Mouse (Mus musculus): Measurements from ENCODE around the gene 2310022A10Rik. TPM values are rescaled to one million over a fixed set of nuclear protein-coding genes. Genes with fewer than 3 reads are reported as not detected.

Gene 2310022A10Rik
- total RNA-seq, 2 experiments from 2014 or later = 6.6 to 18.4 TPM

GRCm38 (mm10) chr7:27587741-27588140 lies 34.7 kb downstream of the 2310022A10Rik start:
- ATAC-seq (replicated peaks; ENCODE audit: poor library complexity, severe bottlenecking) = no peak

DNA sequence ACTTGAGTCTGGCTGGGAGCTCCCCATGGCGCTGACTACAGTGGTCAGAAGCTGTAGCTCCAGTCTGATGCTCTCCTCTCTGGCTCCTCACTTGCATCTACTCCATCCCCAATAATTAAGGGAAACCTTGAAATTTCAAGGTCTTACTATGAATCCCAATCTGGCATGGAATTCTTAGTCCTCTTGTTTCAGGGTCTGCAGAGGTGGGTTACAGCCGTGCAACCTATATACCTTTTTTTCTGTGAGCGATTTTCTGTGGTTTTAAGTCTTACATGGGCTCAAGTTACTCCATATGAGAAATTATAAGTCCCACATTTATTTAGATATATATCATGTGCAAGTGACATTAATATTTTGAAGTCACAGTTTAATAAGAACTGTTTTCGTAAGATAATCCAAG lies 37.1 kb downstream of the 2310022A10Rik start:
- no peak for ATAC-seq (replicated peaks; ENCODE audit: poor library complexity, severe bottlenecking)

DNA sequence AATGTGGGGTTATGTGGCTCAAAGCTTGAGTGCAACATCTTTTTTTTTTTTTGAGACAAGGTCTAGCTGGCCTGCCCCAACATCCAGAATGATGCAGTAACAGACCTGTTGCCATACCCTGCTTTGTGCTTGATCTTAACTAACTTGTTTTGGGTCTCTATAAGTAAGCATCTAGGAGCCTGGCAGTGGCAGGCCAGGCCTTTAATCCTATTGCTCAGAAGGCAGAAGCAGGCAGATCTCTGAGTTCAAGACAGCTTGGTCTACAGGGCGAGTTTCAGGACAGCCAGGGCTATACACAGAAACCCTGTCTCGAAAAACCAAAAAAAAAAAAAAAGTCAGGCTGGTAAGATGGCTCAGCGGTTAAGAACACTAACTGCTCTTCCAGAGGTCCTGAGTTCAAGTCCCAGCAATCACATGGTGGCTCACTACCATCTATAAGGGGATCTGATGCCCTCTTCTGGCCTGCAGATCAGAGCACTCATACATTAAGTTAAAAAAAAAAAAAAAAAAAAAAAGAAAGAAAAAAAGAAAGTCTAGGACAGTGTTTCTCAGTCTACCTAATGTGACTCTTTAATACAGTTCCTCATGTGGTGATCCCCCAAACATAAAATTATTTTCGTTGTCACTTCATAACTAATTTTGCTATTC lies 37.7 kb downstream of the 2310022A10Rik start:
- ATAC-seq (replicated peaks; ENCODE audit: poor library complexity, severe bottlenecking) = no peak

DNA sequence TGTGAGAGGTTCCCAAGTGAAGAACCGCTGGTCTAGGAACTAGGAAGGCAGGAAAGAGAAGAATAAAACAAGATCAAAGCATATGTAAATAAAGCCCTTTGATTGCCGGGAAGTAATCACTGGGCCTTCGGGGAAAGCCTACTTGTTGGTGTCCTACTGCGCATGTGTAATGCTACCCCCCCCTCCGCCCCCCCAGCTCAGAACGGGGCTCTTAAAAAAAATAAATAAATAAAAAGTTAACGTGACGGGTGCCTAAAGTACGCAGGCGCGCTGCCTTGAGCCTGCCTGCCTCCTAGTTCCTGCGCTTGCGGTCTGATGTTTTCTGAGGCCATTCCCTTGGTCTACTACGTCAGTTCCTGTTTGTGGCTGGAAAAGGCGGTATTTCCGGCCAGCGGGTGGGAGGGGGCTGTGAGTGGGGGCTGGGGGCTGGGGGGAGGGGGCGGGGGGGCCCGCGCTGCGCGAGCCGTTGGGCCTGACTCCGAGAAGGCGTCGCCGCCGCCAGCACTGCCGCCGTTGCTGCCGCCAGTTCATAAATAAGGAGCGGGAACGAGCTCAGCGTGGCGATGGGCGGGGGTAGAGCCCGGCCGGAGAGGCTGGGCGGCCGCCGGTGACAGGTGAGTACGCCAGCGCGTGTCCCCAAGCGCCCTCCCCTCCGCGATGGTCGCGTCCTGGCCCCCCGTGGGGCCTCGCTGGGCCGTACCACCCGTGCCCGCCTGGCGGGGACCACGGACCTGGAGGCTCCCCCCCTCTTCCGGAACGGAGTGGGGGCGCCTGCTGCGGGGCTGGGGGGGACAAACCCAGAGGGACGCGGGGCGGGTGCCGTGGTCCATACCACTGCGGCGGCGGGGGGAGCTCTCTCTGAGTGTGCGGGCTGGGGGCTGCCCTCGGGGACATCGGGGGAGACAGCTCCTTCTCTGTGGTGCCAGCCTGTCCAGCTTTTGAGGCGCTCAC lies 38.5 kb downstream of the 2310022A10Rik start, which contains the start of gene Akt2:
Gene Akt2 (plus strand): TSS at position 287 of the 951 bp plus-strand sequence.
- ATAC-seq (replicated peaks; ENCODE audit: poor library complexity, severe bottlenecking) = peak; percentile 81

- peak; percentile 28 for ATAC-seq (replicated peaks; ENCODE audit: poor library complexity, severe bottlenecking)
These were observed 39.3 kb downstream of the 2310022A10Rik start for GRCm38 (mm10) chr7:27592217-27592929.

- no peak for ATAC-seq (replicated peaks; ENCODE audit: poor library complexity, severe bottlenecking)
These were observed 40.1 kb downstream of the 2310022A10Rik start for GRCm38 (mm10) chr7:27592934-27593645.

- ATAC-seq (replicated peaks; ENCODE audit: poor library complexity, severe bottlenecking) = no peak
These were observed 43.8 kb downstream of the 2310022A10Rik start for GRCm38 (mm10) chr7:27596586-27597503.

DNA sequence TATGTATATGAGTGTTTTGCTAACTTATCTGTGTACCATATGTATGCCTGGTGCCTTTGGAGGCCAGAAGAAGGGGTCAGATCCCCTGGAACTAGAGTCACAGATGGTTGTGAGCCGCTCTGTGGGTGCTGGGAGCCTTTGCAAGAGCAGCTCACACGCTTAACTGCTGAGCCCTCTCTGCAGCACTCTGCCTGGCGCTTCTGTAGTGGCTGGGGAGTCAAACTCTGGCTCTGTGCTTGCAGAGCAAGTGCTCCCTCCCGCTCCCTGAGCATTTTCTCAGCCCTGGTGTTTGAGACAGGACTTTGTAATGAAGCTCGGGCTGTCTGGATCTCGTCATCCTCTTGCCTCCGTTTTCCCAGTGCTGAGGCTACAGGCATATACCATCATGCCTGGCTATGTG lies 45.0 kb downstream of the 2310022A10Rik start:
- ATAC-seq (replicated peaks; ENCODE audit: poor library complexity, severe bottlenecking) = no peak

DNA sequence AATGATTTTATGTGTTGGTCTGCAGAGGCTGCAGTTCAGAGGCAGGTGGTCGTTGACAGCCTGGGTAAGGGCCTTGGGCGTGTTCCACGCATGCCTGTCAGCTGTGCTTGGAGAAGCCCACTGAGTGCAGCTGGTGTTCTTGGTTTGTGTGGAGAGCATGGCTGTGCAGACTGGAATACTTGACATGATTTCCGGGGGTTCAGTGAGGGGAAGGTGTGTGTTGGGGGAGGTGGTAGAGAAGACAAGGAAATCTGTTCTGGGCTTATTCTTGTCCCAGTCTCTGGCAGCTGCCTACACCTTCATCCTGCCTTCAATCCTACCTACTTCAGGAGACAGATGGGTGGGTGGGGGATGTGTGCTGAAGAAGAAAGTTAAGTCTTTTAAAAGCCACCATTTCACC lies 48.6 kb downstream of the 2310022A10Rik start:
- ATAC-seq (replicated peaks; ENCODE audit: poor library complexity, severe bottlenecking) = no peak

DNA sequence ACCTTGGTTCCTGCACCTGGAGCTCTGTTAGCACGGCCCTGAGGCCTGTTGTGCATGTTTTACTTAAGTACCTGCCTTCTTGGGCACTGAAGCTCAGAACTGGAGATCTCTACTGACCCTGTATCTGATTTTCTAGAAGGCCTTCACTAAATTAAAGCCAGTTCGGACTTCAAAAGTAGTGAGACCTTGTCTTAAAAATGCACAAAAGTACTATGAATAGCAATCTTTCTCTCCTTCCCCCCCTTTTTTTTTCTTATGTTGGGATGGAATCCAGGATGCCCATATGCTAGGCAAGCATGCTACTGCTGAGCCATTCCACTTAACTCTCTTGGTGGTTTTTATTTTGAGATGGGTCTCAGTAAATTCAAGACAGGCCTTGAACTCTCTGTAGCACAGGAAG lies 49.1 kb downstream of the 2310022A10Rik start:
- no peak for ATAC-seq (replicated peaks; ENCODE audit: poor library complexity, severe bottlenecking)

GRCm38 (mm10) chr7:27602835-27603234 lies 49.8 kb downstream of the 2310022A10Rik start:
- ATAC-seq (replicated peaks; ENCODE audit: poor library complexity, severe bottlenecking) = peak; percentile 34

- ATAC-seq (replicated peaks; ENCODE audit: poor library complexity, severe bottlenecking) = 0 out of 2 replicates have a peak, but pooled peaks have one; percentile 3
These were observed 51.8 kb downstream of the 2310022A10Rik start for GRCm38 (mm10) chr7:27604661-27605348.

DNA sequence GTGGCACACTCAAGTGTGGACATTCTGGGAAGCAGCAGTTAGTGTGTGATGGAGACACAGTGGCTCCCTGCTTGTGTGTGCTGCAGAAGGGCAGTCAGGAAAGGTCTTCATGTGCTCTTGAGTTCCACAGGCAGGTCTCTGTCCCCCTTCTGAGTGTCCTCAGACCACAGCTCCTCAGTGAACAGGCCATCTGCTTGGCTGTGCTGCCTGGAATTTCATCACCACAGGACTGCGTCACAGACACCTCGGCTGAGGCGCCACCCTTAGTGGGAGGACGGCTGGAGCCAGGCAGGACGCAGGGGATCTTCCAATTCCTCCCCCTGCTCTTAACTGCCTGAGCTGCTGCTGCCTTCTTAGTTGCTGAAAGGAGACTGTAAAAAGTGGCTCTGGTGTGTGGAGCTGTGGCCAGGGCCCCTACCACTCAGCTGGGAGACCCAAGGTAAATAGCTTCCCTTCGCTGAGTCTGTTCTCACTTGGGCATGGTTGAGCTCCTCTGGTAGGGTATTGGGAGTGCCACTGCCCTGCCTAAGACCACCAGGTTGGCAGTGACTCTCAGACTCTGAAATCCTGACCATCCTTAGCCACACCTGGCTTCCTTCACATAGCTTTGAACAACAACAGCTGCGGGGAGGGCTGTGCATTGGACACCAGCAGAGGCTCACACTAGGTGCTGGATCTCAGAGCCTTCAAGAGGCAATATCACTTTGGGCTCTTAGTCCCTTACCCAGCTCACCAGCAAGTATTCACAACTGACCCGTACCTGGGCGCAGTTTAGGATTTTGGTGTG lies 52.7 kb downstream of the 2310022A10Rik start:
- peak; percentile 54 for ATAC-seq (replicated peaks; ENCODE audit: poor library complexity, severe bottlenecking)

- no peak for ATAC-seq (replicated peaks; ENCODE audit: poor library complexity, severe bottlenecking)
These were observed 53.6 kb downstream of the 2310022A10Rik start for GRCm38 (mm10) chr7:27606481-27607254.

DNA sequence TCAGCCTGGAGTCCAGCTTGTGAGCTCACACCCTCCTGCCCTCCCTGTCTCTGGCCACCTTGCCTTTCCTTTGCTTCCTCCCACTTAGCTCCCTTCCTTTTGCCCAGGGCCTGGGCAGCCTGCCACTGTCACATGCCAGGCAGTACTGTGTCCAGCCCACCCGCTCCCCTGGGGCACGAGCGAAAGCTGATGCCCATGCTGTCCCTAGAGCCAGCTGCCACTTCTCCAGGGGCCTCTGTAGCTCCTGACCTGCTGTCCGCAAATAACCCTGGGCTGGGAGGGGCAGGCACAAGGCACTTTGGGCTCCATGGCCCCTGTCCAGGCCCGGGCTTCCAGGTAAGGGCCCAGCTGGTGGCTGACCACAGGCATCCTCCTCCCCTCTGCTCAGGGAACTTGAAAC lies 54.5 kb downstream of the 2310022A10Rik start:
- ATAC-seq (replicated peaks; ENCODE audit: poor library complexity, severe bottlenecking) = peak; percentile 10

DNA sequence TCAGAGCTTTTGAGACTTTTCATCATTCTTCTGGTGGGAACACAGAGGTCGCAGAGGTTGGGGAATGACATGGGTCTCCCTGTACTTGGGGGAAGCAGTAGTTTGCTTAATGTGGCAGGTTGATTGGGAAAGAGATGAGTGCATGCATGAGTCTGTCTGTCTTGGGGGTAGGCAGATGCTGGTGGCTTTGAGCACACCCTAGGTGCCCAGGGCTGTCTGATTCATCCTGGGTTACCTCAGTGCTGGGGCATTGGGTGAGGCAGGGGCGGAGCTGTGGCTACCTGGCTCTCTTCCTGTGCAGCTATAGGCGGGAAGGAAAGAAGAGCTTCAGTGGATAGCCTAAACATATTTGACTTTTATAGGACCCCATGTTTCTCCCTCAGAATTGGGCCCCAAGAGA lies 55.1 kb downstream of the 2310022A10Rik start:
- peak; percentile 65 for ATAC-seq (replicated peaks; ENCODE audit: poor library complexity, severe bottlenecking)

DNA sequence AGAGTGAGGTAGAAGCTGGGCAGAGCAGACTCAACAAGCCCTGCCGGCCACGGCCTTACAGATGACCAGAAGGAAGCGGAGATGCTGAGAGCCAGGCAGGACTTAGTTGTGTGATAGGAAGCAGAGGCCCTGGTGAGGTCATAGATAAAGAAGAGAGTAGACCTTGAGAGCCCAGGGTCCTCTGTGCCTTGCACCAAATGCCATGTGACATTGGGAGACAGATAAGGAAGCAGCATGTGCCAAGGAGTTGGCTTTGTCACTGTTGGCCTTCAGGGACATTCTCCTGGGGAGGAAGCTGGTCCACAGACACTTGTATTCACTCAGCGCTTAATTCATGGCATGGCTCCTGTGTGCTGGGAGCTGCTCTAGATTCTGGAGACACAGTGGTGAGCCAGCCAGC lies 56.3 kb downstream of the 2310022A10Rik start:
- ATAC-seq (replicated peaks; ENCODE audit: poor library complexity, severe bottlenecking) = no peak
